Mouse (Mus musculus): Measurements from ENCODE around the gene Selenbp1.
"Not testable (repeated sequence)": the region's sequence is repeated elsewhere in the genome, so short reads cannot be mapped to it uniquely, and the experiment has no call there.

DNA sequence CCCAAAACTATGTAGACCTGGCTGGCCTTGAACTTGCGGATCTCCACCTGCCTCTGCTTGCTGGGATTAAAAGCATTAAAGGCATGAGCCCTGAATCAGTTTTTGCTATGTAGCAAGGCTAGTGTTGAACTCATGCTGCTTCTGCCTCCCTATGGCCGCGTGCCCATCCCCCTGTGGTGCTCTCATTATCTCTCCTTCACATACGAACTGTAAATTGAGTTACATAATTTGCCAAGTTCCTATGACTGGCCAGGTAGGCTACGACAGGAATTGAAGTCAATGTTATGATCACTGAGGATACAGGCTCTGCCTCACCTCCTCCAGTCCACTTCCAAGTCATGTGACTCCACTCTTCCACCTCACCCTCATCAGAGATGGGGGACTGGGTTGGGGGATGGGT is 3.3 kb downstream of the Selenbp1 start:
- not testable (repeated sequence) for TF ChIP-seq POLR2A (IDR thresholded peaks at IDR 0.05; ENCODE audit: insufficient read depth, low read depth, low read length); CTCF (IDR thresholded peaks at IDR 0.05); EP300 (IDR thresholded peaks at IDR 0.05; ENCODE audit: insufficient read depth, low read depth, low read length)

Measured in heart, adult 2 months (tissue).